Mouse (Mus musculus) natural killer cell, adult 2 months (primary cell): ENCODE results near the gene Fam98c.
"Not testable (repeated sequence)": the region's sequence is repeated elsewhere in the genome, so short reads cannot be mapped to it uniquely, and the experiment has no call there.

Experiments used
- DNase-seq, 2 experiments: peaks; one replicate each; pipeline ENCODE4 v3.0.0; 2022; ENCODE audit warnings: low spot score in 2 of 2

Gene Fam98c

GRCm38 (mm10) chr7:29155838-29156782 lies at the start of gene Fam98c:
TSS of gene Fam98c (minus strand) at chr7:29156234.
- DNase-seq: peak; percentile 56 to 66

GRCm38 (mm10) chr7:29202577-29202976 lies 46.5 kb upstream of the Fam98c start:
- no peak for DNase-seq

GRCm38 (mm10) chr7:29194230-29194629 lies 38.2 kb upstream of the Fam98c start:
- DNase-seq: not testable (repeated sequence)

GRCm38 (mm10) chr7:29181323-29181722 lies 25.3 kb upstream of the Fam98c start:
- DNase-seq: not testable (repeated sequence)

- DNase-seq: no peak
Observed at GRCm38 (mm10) chr7:29180854-29181236, 24.8 kb upstream of the Fam98c start.

- DNase-seq: peak; percentile 96 to 97
Observed at GRCm38 (mm10) chr7:29180077-29180853, 24.2 kb upstream of the Fam98c start, which contains the start of gene Psmd8. TSS of gene Psmd8 (minus strand) at chr7:29180701.

GRCm38 (mm10) chr7:29179323-29179722 lies 23.3 kb upstream of the Fam98c start:
- DNase-seq: peak in 1 of 2 experiments; percentile 53

- no peak for DNase-seq
Observed at GRCm38 (mm10) chr7:29178106-29178505, 22.1 kb upstream of the Fam98c start.

GRCm38 (mm10) chr7:29172390-29173016 lies 16.5 kb upstream of the Fam98c start:
- DNase-seq: no peak

- no peak for DNase-seq
Observed at GRCm38 (mm10) chr7:29171562-29172097, 15.6 kb upstream of the Fam98c start.

- DNase-seq: peak; percentile 21 to 41
Observed at GRCm38 (mm10) chr7:29170755-29171561, 14.9 kb upstream of the Fam98c start.

GRCm38 (mm10) chr7:29170066-29170754 lies 14.2 kb upstream of the Fam98c start, which contains the start of the genes Ggn and Spred3:
TSS of gene Ggn (plus strand) at chr7:29170210.
TSS of gene Spred3 (minus strand) at chr7:29170411.
- peak; percentile 26 to 37 for DNase-seq

GRCm38 (mm10) chr7:29169231-29170065 lies 13.4 kb upstream of the Fam98c start:
- no peak for DNase-seq

GRCm38 (mm10) chr7:29168791-29169230 lies 12.8 kb upstream of the Fam98c start:
- DNase-seq: no peak

- no peak for DNase-seq
Observed at GRCm38 (mm10) chr7:29168121-29168695, 12.2 kb upstream of the Fam98c start.

- no peak for DNase-seq
Observed at GRCm38 (mm10) chr7:29167656-29168055, 11.6 kb upstream of the Fam98c start.

GRCm38 (mm10) chr7:29162750-29163525 lies 6.9 kb upstream of the Fam98c start:
- peak; percentile 37 to 56 for DNase-seq

GRCm38 (mm10) chr7:29162294-29162693 lies 6.3 kb upstream of the Fam98c start:
- no peak for DNase-seq
